ENCODE assay signal across 26 mouse cellular contexts in genomic region chr17:91007385-91008089, GRCm38 (mm10).
DNase-seq lines count a peak whose midpoint lies in the region; ATAC-seq and TF ChIP-seq lines count a peak whose summit lies in the region.
"Had no signal": no experiment of that assay in that cellular context is flagged by ENCODE, and none has a peak within 500 bp of the region (broad histone marks: within the 10 kb centered on the region; RNA-seq: fewer than 3 reads in every experiment).

No protein-coding gene starts in this region.

- in situ Hi-C loops in CH12.LX (cut with MboI; ENCODE audit: low pct_ligation_motif_present, low pct_unique_long_range_greater_than_20kb, low sequenced_read_pairs), result no loop called here

- no peaks in the 10 kb centered on the region for H3K4me1 ChIP-seq in CH12.LX (ENCODE audit: control insufficient read depth in 1 of 2, insufficient read depth in 2 of 2)
- H3K4me1 ChIP-seq: embryonic facial prominence, embryonic 15.5 days; forebrain, embryonic 10.5 days; heart, embryonic 10.5 days; hindbrain, embryonic 10.5 days; hindbrain, embryonic 15.5 days had no signal

- H3K9me3 ChIP-seq in CH12.LX (replicated peaks; ENCODE audit: low read length), result peaks cover 9% of the 10 kb centered on the region
- H3K9me3 ChIP-seq: embryonic facial prominence, embryonic 15.5 days; forebrain, embryonic 10.5 days; heart, embryonic 10.5 days; hindbrain, embryonic 10.5 days; hindbrain, embryonic 15.5 days had no signal

- H3K4me2 ChIP-seq in CH12.LX (ENCODE audit: insufficient read depth, low read depth, poor library complexity, severe bottlenecking), result peak overlapping the region; percentile 67
- H3K4me2 ChIP-seq: embryonic facial prominence, embryonic 15.5 days; hindbrain, embryonic 15.5 days had no signal

- H3K36me3 ChIP-seq in CH12.LX (replicated peaks in 1 of 2; ENCODE audit: control insufficient read depth in 1 of 2, insufficient read depth in 1 of 2, low read length in 1 of 2), result no peaks in the 10 kb centered on the region
- H3K36me3 ChIP-seq: embryonic facial prominence, embryonic 15.5 days; forebrain, embryonic 10.5 days; heart, embryonic 10.5 days; hindbrain, embryonic 10.5 days; hindbrain, embryonic 15.5 days had no signal

- no peak for TF ChIP-seq RAD21 in CH12.LX (IDR thresholded peaks at IDR 0.05; ENCODE audit: low read depth, low read length)

- DNase-seq in 416B (ENCODE audit: low read depth) (peak; percentile 31), CH12.LX (ENCODE audit: extremely low read depth) (no peak)
- DNase-seq in layer of hippocampus, postnatal 14 days (ENCODE audit: low spot score in 2 of 2), result no peak
- DNase-seq in right cerebral cortex, postnatal 10 days (ENCODE audit: low spot score in 2 of 2), result no peak
- no peak for DNase-seq in right cerebral cortex, postnatal 4 days
- DNase-seq: adrenal gland, postnatal 14 days; B cell, adult 2 months; cerebellum, adult 11-12 months; cerebellum, adult 9-11 months; embryo, embryonic 11 days; gastrocnemius, postnatal 10 days; heart, adult 11 months; heart, postnatal 10 days had no signal

- dilution Hi-C loops in CH12.LX (cut with MboI; ENCODE audit: extremely low pct_ligation_motif_present, extremely low pct_unique_long_range_greater_than_20kb, low sequenced_read_pairs), result no loop called here

- TF ChIP-seq POLR2A in CH12.LX (IDR thresholded peaks at IDR 0.05; ENCODE audit: low read depth, low read length), result no peak

- no peak overlapping the region for H3K4me3 ChIP-seq in CH12.LX (replicated peaks in 1 of 3; ENCODE audit: low read depth in 2 of 3, low read length in 2 of 3, poor library complexity in 1 of 3)
- H3K4me3 ChIP-seq: embryonic facial prominence, embryonic 15.5 days; erythroblast, embryonic 14.5 days; forebrain, embryonic 10.5 days; heart, embryonic 10.5 days; hindbrain, embryonic 10.5 days; hindbrain, embryonic 15.5 days had no signal

- H3K27ac ChIP-seq in CH12.LX (ENCODE audit: insufficient read depth, low read depth), result no peak overlapping the region
- H3K27ac ChIP-seq: embryonic facial prominence, embryonic 15.5 days; forebrain, embryonic 10.5 days; heart, embryonic 10.5 days; hindbrain, embryonic 10.5 days; hindbrain, embryonic 15.5 days had no signal

- H3K9ac ChIP-seq in CH12.LX (ENCODE audit: insufficient read depth, low read depth), result no peak overlapping the region
- H3K9ac ChIP-seq: embryonic facial prominence, embryonic 15.5 days; hindbrain, embryonic 15.5 days had no signal

- ATAC-seq in hematopoietic stem cell, adult 5-6 weeks (replicated peaks in 1 of 2; ENCODE audit: insufficient read depth in 1 of 2, low FRiP score in 2 of 2, low TSS enrichment in 1 of 2, low read depth in 1 of 2, poor library complexity in 2 of 2, severe bottlenecking in 2 of 2), result peak; percentile 17 to 53; a peak in 3 of 4 replicates
- ATAC-seq in megakaryocyte-erythroid progenitor cell, adult 5-6 weeks (replicated peaks; ENCODE audit: low FRiP score, low TSS enrichment, poor library complexity, severe bottlenecking), result peak; percentile 63
- ATAC-seq: activated CD4-positive, CD25-positive, alpha-beta regulatory T cell, adult 4 months; CD4-positive, CD25-positive, alpha-beta regulatory T cell, adult 4 months; forebrain, embryonic 14.5 days; intestine, embryonic 16.5 days; Patski had no signal

- no peaks in the 10 kb centered on the region for H3K79me2 ChIP-seq in CH12.LX (replicated peaks; ENCODE audit: control insufficient read depth, extremely low read depth, insufficient read depth, poor library complexity, severe bottlenecking)

- no peaks in the 10 kb centered on the region for H3K27me3 ChIP-seq in CH12.LX (replicated peaks)
- H3K27me3 ChIP-seq: embryonic facial prominence, embryonic 15.5 days; hindbrain, embryonic 15.5 days; Patski had no signal

- no peak for TF ChIP-seq CTCF in CH12.LX (conservative IDR thresholded peaks at IDR 0.05 in 1 of 2, IDR thresholded peaks at IDR 0.05 in 1 of 2; ENCODE audit: low read depth in 2 of 2, low read length in 2 of 2)

- no peak for TF ChIP-seq EP300 in CH12.LX (IDR thresholded peaks at IDR 0.05; ENCODE audit: low read length)

TF ChIP-seq in CH12.LX, 34 proteins besides CTCF, POLR2A, EP300 and RAD21:
- no peak for TF ChIP-seq E2F4 (IDR thresholded peaks at IDR 0.05; ENCODE audit: insufficient replicate concordance, low read depth, low read length)
- no peak for TF ChIP-seq MYC (IDR thresholded peaks at IDR 0.05; ENCODE audit: low read depth, low read length)
- TF ChIP-seq GABPA (IDR thresholded peaks at IDR 0.05; ENCODE audit: insufficient replicate concordance, low read depth, low read length), result no peak
- no peak for TF ChIP-seq MAFK (IDR thresholded peaks at IDR 0.05; ENCODE audit: insufficient replicate concordance, low read length)
- TF ChIP-seq MXI1 (IDR thresholded peaks at IDR 0.05; ENCODE audit: low read depth, low read length), result no peak
- no peak for TF ChIP-seq JUND (conservative IDR thresholded peaks at IDR 0.05; ENCODE audit: low read depth, low read length)
- no peak for TF ChIP-seq SMC3 (IDR thresholded peaks at IDR 0.05; ENCODE audit: low read depth, low read length)
- TF ChIP-seq BHLHE40 (IDR thresholded peaks at IDR 0.05; ENCODE audit: low read depth, low read length), result no peak
